Mouse (Mus musculus) heart, adult 2 months (tissue): ENCODE data around the gene Narfl.

Experiments used
- CTCF ChIP-seq: fragments of 200-600 bp; IDR thresholded peaks from 2 replicates; pipeline ENCODE4 v1.8.1; 2022; ENCODE audit warnings: antibody characterized with exemption, mild to moderate bottlenecking, moderate library complexity
- POLR2A ChIP-seq: fragments of 200-500 bp; IDR thresholded peaks from 2 replicates; pipeline ENCODE4 v1.6.1; 2011; ENCODE audit warnings: mild to moderate bottlenecking, low read depth, low read length, control low read depth; ENCODE audit not compliant: insufficient read depth

DNA sequence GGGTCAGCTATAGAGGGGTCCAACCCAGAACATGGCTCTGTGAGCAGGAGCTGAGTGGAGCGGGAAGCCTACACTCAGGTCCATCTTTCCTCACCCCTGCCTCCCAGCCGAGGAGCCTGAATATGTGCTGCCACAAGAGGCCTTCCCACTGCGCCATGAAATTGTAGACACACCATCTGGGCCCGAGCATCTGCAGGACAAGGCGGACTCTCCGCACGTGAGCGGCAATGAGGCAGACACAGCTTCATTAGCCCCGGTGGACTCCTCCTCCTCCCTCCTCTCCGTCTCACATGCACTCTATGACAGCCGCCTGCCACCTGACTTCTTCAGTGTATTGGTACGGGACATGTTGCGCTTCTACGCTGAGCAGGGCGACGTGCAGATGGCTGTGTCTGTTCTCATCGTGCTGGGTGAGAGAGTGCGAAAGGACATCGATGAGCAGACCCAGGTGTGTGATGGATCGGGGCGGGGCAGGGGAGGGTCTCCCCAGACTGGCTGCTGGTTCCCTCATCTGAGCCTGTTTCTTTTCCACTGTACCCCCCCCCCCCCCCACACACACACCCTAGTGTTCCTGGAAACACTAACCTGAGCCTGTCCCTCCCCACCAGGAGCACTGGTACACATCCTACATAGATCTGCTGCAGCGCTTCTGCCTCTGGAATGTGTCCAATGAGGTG lies 54.1 kb downstream of the Narfl start:
- TF ChIP-seq CTCF (no peak), POLR2A (no peak)
